Mouse (Mus musculus) adrenal gland, adult 10 weeks (tissue): ENCODE results near the gene Acp2. TPM values are rescaled to one million over a fixed set of nuclear protein-coding genes. Genes with fewer than 3 reads are reported as not detected.

Experiments used
- polyA plus RNA-seq: library from polyadenylated mRNA; stranded (reverse); fragments of 350-450 nt; fragmentation: Illumina TruSeq; extraction: RNeasy Lipid Tissue Mini Kit (QIAGEN cat#74804); gene quantifications from one replicate; pipeline ENCODE4 v1.2.3, GENCODE M21; 2014; ENCODE audit warnings: low read depth, low replicate concordance

Acp2 gene
- 70.3 TPM for polyA plus RNA-seq

GRCm38 (mm10) chr2:91202222-91202971, at the start of gene Acp2, which contains the start of gene Nr1h3:
Gene Acp2, plus strand, starts transcription at chr2:91202885.
Gene Nr1h3, minus strand, starts transcription at chr2:91202834.

DNA sequence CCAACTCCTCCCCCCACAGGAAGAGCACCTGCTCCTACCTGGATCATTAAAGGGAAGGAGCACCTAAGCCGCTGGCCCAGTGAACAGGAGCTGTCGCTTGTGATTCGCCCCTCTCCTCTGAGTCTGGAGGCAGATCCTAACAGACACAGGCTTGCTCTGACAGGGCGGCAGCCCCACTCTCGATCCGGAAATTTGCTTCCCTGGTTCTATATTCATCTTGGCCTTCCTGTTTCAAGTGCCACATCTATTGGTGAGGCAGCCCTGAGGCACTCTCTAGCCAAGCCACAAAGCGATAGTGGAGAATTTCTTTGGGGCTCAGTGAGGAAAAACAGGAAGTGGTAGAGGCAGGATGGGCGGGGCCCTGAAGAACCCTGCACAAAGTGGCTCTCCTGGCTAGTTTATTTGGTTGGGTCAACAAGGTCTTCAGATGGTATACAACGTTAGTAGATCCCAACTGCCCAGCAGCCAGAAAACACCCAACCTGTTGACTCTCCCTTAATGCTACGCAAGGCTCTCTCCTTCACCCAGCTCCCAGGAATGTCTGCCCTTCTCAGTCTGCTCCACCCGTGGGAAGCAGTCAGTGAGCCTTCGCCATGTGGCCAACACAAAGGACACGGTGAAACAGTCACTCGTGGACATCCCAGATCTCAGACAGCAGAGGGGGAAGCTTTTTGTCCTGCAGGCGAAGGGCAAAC, 18.8 kb upstream of the Acp2 start, which contains the start of gene Madd:
TSS of gene Madd (minus strand) at position 127 of the 695 bp plus-strand sequence.

GRCm38 (mm10) chr2:91236601-91237510, 34.2 kb downstream of the Acp2 start, which contains the start of gene Ddb2:
Gene Ddb2, minus strand, starts transcription at chr2:91236982.

GRCm38 (mm10) chr2:91255661-91256150, 53.0 kb downstream of the Acp2 start, which contains the start of gene Pacsin3:
Gene Pacsin3, plus strand, starts transcription at chr2:91255954.

Other genes starting within 250 kb of the Acp2 start
- not detected for gene Rapsn, start 167.3 kb upstream of the Acp2 start, polyA plus RNA-seq
- 142 TPM for gene Psmc3, start 148.9 kb upstream of the Acp2 start, polyA plus RNA-seq
- gene Slc39a13, start 132.5 kb upstream of the Acp2 start, polyA plus RNA-seq = 5.1 TPM
- gene Spi1, start 120.5 kb upstream of the Acp2 start, polyA plus RNA-seq = not detected
- gene Mybpc3, start 84.7 kb upstream of the Acp2 start, polyA plus RNA-seq = not detected
- 4.2 TPM for gene Madd, start 19.0 kb upstream of the Acp2 start, polyA plus RNA-seq
- gene Nr1h3, start 51 bp upstream of the Acp2 start, polyA plus RNA-seq = 0.87 TPM
- gene Ddb2, start 34.1 kb downstream of the Acp2 start, polyA plus RNA-seq = 13.6 TPM
- 5.4 TPM for gene Pacsin3, start 53.1 kb downstream of the Acp2 start, polyA plus RNA-seq
- 25.7 TPM for gene Arfgap2, start 62.1 kb downstream of the Acp2 start, polyA plus RNA-seq
- 13.8 TPM for gene 1110051M20Rik, start 241.8 kb downstream of the Acp2 start, polyA plus RNA-seq